Mouse (Mus musculus): ENCODE measurements around the gene Dpm2.

GRCm38 (mm10) chr2:32543031-32543449, 27.6 kb upstream of the Dpm2 start:
- no peak for TF ChIP-seq EP300 (IDR thresholded peaks at IDR 0.05; ENCODE audit: insufficient read depth, low read depth, low read length)
- no peak for TF ChIP-seq CTCF (IDR thresholded peaks at IDR 0.05; ENCODE audit: low read depth, low read length)
- TF ChIP-seq POLR2A (IDR thresholded peaks at IDR 0.05; ENCODE audit: insufficient read depth, low read length) = no peak

Data from ES-Bruce4 (cell line).